Mouse (Mus musculus): Measurements from ENCODE around the gene Ctns.

Gene Ctns

GRCm38 (mm10) chr11:73187231-73187630, 11.6 kb downstream of the Ctns start:
- no peak for DNase-seq

GRCm38 (mm10) chr11:73185872-73186615, 12.8 kb downstream of the Ctns start:
- DNase-seq: no peak

- no peak for DNase-seq
Measured at GRCm38 (mm10) chr11:73177895-73178294, 20.9 kb downstream of the Ctns start.

- DNase-seq: peak; percentile 88
Measured at GRCm38 (mm10) chr11:73177509-73177875, 21.4 kb downstream of the Ctns start.

- DNase-seq: peak; percentile 97
Measured at GRCm38 (mm10) chr11:73176608-73177508, 22.0 kb downstream of the Ctns start, which contains the start of the genes Emc6 and Tax1bp3. TSS of gene Emc6 (minus strand) at chr11:73177037. TSS of gene Tax1bp3 (plus strand) at chr11:73177083.

GRCm38 (mm10) chr11:73176186-73176585, 22.7 kb downstream of the Ctns start:
- no peak for DNase-seq

- peak; percentile 52 for DNase-seq
Measured at GRCm38 (mm10) chr11:73175612-73176011, 23.2 kb downstream of the Ctns start.

- peak; percentile 79 for DNase-seq
Measured at GRCm38 (mm10) chr11:73172186-73172585, 26.7 kb downstream of the Ctns start.

- DNase-seq: peak; percentile 68
Measured at GRCm38 (mm10) chr11:73169231-73169630, 29.6 kb downstream of the Ctns start.

GRCm38 (mm10) chr11:73168576-73168975, 30.3 kb downstream of the Ctns start:
- DNase-seq: no peak

- DNase-seq: no peak
Measured at GRCm38 (mm10) chr11:73168071-73168470, 30.8 kb downstream of the Ctns start.

- DNase-seq: no peak
Measured at GRCm38 (mm10) chr11:73162284-73162683, 36.6 kb downstream of the Ctns start.

GRCm38 (mm10) chr11:73161616-73162015, 37.2 kb downstream of the Ctns start:
- DNase-seq: no peak

GRCm38 (mm10) chr11:73160811-73161200, 38.0 kb downstream of the Ctns start:
- peak; percentile 48 for DNase-seq

GRCm38 (mm10) chr11:73159957-73160810, 38.7 kb downstream of the Ctns start, which contains the start of gene P2rx5:
TSS of gene P2rx5 (plus strand) at chr11:73160421.
- DNase-seq: peak; percentile 41

GRCm38 (mm10) chr11:73155071-73155470, 43.8 kb downstream of the Ctns start:
- DNase-seq: no peak

GRCm38 (mm10) chr11:73148209-73148608, 50.6 kb downstream of the Ctns start:
- DNase-seq: no peak

GRCm38 (mm10) chr11:73146975-73147365, 51.9 kb downstream of the Ctns start:
- DNase-seq: no peak

- DNase-seq: no peak
Measured at GRCm38 (mm10) chr11:73146026-73146974, 52.5 kb downstream of the Ctns start.

GRCm38 (mm10) chr11:73144261-73144681, 54.6 kb downstream of the Ctns start:
- DNase-seq: peak; percentile 20
